8 mouse cellular contexts compared by ENCODE assay signal in the genomic region with DNA sequence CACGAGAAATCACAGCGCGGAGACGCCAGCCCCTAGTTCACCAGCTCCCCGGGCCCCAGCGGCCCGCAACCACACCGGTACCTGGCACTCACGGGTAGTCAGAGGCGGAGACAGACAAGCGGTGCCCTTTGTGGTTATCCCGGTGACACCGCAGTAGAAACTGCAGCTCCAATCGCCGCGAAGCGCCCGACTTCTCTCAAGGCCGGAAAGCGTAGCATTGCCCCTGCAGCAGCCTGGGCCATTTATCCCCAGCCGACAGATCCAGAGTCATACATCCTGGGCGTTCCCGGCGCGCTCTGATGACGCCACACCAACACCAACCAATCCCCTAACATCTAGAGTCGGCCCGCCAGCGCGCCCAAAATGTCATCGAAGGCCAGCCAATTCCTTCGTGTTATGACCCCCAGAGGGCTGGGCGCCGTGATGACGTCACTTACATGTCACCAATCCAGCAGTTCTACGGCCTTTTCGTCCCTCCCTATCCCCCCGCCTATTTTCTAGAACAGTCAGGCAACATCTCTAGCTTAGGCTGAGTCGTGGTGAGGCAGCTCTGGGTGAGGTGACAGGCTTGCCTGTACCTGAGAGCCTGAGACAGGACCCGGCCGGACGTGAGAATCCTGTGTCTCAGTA. TPM values are rescaled to one million over a fixed set of nuclear protein-coding genes. Genes with fewer than 3 reads are reported as not detected.
A peak's percentile ranks its signal among the peaks of the same experiment; 100 is the strongest.
DNase-seq lines count a peak whose midpoint lies in the region; ATAC-seq lines count a peak whose summit lies in the region.

A gene (minus strand): TSS at position 365 of the 630 bp plus-strand sequence.

- peak; percentile 100 for DNase-seq in NIH3T3 (ENCODE audit: low read depth)
- peak; percentile 100 for DNase-seq in cerebellum, postnatal 10 days
- peak; percentile 100 for DNase-seq in frontal cortex, postnatal 10 days (ENCODE audit: low spot score in 2 of 2)
- DNase-seq in layer of hippocampus, postnatal 14 days (ENCODE audit: low spot score in 2 of 2): peak; percentile 99 to 100
- DNase-seq in lung, postnatal 14 days: peak; percentile 99
- peak; percentile 99 for DNase-seq in retina, adult 2 months (ENCODE audit: low read depth, low spot score)
- DNase-seq in thymus, postnatal 36 days: peak; percentile 98 to 99

- peaks cover 28% of the 10 kb centered on the region for H3K36me3 ChIP-seq in hindbrain, embryonic 12.5 days

- peak within 1 kb of the TSS; percentile 83 for H3K9ac ChIP-seq in hindbrain, embryonic 12.5 days

- H3K4me3 ChIP-seq in hindbrain, embryonic 12.5 days: peak within 1 kb of the TSS; percentile 92

- ATAC-seq in hindbrain, embryonic 12.5 days (ENCODE audit: low FRiP score): peak; percentile 96

- H3K4me2 ChIP-seq in hindbrain, embryonic 12.5 days (replicated peaks): peak within 1 kb of the TSS; percentile 91

- H3K4me1 ChIP-seq in hindbrain, embryonic 12.5 days: peaks cover 10% of the 10 kb centered on the region

- H3K9me3 ChIP-seq in hindbrain, embryonic 12.5 days (replicated peaks): peaks cover 8% of the 10 kb centered on the region; the same call in 1 of the 2 replicates

- WGBS in hindbrain, embryonic 12.5 days: 1% methylated on average over 42 of the region's 42 CpGs

- peak within 1 kb of the TSS; percentile 66; the same call in 1 of the 2 replicates for H3K27ac ChIP-seq in hindbrain, embryonic 12.5 days

- no peaks in the 10 kb centered on the region for H3K27me3 ChIP-seq in hindbrain, embryonic 12.5 days

RNA-seq across cellular contexts. Expression of the gene that starts here (rescaled TPM):
- polyA plus RNA-seq in hindbrain, embryonic 12.5 days (2016; fragmentation: Nextera tagmentation; extraction: Ambion mirVana): 12.0 and 14.6 TPM in 2 replicates
- 10 to 100 TPM; 77.1 to 88.8 TPM for total RNA-seq in layer of hippocampus, postnatal 14 days (2021)

Comparison
In these comparisons a context has a peak if more than half of its experiments do, and no peak if none do; other contexts are left out.
1. Peak in every context shown above with its lines: DNase-seq, ATAC-seq, H3K4me3 ChIP-seq and H3K27ac ChIP-seq.